Mouse (Mus musculus) embryo, embryonic 10 days (tissue): ENCODE results near the gene Aak1.
"Not testable (repeated sequence)": the region's sequence is repeated elsewhere in the genome, so short reads cannot be mapped to it uniquely, and the experiment has no call there.

Experiments used
- DNase-seq: peaks from one replicate; pipeline ENCODE4 v3.0.0-alpha.2; 2015; ENCODE audit warnings: low spot score

Aak1 gene

DNA sequence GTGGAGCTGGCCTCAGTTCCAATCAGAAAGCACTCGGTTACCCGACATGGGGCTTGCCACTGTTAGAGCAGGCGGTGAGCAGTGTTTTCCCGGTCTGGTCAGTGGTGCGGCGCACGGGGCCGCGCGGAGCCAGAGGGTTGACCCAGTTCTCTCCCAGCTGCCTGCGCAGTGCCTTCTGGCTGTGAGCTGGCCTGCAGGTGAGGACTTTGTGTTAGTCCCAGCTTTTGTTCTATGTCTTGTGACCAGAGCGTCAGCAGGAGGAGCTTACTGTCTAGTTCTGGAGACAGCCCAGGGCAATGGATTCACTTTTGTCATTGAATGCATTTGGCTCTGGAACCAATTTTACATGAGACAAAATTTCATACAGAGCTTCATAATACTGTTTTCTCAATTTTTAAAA, 172.5 kb downstream of the Aak1 start:
- no peak for DNase-seq

DNA sequence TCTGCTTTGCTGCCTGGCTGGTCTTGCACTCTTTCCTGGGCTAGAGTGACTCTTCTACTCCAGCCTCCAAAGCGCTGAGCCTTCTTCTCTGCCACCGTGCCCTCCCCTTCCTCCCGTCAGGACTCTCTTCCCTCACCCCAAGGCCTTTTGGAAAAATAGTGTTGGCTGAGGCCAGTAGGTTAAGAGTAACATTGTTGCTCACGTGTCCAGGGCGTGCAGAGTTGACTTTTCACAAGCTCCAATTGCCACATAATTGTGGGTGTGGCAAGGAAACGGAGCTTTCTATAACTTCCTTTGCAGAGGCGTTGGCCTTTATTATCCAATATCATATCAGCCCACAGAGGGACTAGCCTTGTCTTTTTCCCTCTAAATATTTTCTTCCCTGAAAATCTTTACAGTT, 177.7 kb downstream of the Aak1 start:
- no peak for DNase-seq

DNA sequence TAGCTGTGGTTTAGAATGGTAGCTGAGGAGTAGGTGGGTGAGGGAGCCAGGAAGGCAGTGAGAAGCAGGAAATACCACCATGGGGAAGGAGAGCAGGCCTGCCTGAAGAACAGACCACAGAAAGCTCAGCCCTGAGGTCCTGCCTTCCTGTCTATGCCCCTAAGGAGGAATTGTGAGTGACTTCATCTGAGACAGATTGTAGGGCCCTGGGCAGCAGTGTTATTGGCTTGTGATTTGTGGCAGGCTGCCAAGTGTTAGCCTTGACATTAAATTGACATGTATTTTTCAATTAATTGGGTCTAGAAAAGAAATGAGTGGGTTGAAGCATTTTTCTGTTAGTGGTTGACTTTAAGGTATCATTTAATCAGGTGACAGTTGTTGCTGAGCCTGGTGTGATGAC, 179.6 kb downstream of the Aak1 start:
- DNase-seq, result no peak

DNA sequence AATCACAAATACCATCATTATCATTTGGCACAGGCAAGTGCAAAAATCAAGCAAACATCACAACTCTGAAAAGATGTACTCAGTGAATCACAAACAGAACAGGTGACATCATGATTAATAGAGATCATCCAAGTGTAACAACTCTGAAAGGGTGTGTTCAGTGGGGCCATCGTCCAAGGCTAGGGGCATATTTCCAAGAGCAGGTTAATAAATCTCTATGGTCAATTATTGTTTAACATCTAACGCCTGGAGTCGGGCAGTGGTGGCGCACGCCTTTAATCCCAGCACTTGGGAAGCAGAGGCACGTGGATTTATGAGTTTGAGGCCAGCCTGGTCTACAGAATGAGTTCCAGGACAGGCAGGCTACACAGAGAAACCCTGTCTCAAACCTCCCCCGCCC, 182.0 kb downstream of the Aak1 start:
- DNase-seq, result not testable (repeated sequence)

DNA sequence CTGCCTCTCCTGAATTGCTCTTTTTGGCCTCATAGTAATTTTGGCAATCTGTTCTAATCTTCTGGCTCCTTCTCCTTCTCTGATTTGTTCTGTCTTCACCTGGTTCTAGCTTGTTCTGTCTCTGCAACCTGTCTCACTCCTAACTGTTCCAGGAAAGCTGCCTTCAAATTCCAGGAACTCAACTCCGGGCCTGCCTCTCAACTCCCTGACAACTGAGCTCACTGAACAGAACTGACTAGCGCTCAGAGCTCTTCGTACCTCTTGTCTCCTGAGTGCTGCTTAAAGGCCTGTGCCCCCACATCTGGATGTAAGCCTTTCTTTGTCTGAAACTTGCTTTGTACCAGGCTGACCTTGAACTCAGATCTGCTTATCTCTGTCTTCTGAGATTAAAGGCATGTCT, 183.1 kb downstream of the Aak1 start:
- DNase-seq, result no peak

DNA sequence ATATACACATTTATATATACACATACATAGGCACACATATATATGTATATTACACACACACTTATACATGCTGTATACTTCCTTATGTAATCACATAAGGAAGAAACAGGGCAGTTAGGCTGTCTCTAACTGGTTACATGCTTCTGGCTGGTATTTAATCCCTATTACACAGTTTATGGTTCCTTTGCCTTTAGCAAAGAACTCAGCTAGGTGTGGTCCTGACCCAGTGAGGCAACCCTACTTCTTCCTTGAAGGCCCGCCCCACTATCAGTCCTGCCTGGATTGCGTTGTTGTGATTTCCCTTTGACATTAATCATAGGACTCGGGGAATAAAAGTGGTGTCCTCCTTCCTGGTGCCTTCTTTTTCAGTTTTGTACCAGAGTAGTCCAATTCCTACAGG, 185.1 kb downstream of the Aak1 start:
- DNase-seq, result no peak

DNA sequence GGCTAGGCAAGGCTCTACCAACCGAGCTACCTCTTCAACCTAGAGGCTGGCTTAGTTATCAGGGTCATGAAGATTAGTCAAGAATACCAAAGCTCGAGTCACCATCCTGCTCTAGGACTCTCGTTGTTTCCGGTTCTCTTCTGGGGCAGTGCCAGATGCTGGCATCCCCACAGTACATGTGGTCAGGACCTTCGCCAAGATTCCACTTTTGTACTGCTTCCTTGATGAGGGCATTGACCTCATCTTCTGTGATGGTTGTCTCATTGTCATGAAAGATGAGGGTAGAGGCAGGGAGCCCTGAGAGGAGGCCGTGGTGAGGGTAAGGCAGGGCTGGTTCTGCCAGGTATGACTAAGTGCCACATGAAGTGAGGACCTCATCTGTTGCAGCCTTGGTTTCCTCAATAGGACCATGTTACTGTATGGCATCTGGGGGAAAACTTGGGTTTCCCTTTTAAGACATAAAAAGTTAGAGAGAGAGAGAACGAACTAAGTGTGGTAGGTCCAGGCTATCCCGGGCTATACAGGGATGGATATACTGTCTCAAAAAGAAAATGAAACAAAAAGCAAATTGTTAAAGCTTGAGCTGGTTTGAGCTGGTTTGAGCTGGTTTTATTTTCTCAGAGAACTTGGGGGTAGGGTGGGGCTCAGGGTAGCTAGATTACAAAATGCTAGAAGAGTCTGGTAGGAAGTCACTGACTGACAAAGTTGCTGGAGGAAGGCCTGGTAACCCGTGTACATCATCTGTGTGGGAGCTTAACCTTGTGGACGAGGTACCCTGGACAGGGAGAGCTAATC, 188.7 kb downstream of the Aak1 start:
- DNase-seq, result no peak

DNA sequence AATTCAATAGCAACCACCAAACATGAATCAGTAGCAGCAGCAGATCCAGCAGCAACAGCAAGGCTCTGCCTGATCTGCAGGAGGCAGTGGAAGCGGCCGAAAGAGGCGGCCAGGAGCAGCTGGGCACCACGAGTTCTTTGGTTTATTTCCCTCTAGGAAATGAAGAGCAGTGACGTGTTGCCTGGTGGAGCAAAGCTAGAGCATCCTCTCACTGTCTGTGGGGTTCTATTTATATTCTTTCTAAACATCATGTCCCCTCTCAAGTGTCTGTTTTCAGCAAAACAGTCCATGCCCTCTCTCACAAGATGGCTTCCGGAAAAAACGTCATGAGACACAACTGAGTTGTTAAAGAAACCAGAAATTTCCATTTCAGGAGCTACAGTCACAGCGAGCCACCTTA, 189.8 kb downstream of the Aak1 start:
- no peak for DNase-seq

DNA sequence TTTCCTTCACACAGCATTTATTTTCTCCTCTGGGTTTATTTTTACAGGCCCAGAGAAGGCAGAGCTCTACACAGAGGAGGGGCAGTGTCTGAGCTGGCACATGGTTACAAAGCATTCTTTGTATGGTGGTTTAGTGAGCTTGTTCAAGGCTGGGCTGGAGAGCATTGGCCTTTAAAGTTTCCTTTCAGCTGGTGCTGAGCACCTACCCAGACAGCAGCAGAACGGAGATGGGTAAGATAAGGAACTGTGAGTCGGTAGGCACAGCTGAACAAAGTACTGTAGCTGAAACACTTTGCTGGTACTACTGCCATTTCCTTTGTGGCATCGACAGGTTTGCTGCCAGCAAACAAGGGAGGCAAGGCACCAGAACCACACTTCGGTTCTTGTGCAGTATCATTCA, 191.7 kb downstream of the Aak1 start:
- DNase-seq, result peak; percentile 12

DNA sequence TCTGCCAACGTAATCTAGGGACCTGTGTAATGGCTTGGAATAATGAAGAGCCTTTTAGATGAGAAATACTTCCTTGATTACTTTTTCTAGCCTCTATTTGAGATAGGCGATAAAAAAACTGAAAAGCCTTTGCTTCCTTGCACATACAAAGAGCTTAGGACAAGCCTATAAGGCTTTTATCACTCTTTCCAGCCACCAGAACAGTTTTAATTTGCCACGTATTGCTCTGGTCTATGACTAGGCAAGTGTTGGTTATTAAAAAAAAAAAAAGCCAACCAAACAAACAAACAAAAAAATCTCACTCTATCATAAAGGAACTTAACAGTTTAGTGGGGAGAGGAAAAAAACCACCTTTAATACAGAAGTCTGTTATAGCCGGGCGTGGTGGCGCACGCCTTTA, 192.1 kb downstream of the Aak1 start:
- no peak for DNase-seq

DNA sequence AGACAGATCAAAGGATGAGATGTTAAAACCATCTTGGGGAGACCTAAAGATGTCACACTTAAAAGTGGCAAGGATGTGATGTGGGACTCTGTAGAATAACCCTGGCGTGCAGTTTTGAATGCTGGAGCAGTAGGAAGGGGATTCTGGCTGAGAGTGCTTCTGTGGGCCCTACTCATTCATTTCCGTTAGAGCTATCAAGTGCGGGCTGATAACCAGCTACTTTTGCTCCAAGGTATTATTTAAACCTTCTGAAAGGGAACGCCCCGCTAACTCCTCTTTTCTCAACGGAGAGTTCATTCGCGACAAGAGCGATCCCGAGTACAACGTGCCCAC, 192.7 kb downstream of the Aak1 start:
- no peak for DNase-seq

DNA sequence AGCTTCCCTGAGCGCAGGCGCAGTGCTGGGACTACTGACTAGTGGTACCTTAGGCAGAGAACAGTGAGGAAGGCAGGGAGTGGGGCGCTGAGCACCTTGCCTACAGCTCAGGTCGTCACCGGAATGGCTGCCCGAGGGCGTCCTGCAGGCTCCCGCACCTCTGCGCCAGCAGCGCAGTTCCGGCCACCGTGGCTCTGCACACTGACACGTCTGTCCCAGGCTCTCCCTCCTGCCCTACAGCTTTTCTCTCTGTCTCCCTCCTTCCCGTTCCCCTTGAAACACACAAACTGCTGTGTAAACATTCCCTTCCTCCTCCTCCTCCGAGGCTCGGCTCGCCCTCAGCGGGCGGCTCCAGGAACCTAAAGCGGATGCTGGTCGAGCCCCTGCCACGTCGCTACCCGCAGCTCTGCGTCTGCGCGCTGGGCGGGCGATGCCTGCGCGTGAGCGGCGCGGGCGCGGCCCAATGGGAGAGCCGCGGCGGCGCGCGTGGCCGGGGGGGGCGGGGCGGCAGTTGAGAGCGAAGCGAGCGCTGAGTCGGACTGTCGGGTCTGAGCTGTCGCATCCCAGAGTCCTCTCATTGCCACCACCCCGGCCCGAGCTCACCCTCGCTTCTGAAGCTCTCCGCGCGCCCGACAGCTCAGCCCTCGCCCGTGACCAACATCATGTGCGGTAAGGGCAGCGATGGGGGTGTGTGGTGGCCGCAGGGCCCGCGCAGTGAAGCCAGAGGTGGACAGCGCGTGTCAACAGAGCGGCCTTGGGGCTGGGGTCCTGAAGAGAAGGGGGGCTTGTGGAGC, 193.2 kb downstream of the Aak1 start, which contains the start of gene Gfpt1:
Gfpt1 (plus strand) TSS at position 510 of the 794 bp plus-strand sequence.
- DNase-seq, result peak; percentile 96

DNA sequence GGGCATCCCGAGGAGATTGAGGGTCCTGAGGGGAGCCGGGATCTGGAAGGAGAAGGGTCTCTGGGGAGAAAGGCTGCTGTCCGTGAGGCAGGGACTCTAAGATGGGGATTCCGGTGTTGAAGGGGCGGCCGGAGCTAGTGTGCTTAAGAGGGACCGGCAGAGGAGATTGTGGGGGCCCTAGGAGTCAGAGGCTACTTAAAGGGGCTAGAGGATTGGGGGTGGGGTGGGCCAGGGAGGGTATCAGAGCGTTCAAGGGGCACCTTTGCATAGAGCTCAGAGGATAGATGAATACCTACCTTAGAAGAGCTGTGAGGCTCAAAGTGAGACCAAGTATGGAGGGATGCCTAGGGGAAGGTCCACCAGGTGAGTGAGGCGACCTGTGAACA, 193.8 kb downstream of the Aak1 start:
- DNase-seq, result no peak

DNA sequence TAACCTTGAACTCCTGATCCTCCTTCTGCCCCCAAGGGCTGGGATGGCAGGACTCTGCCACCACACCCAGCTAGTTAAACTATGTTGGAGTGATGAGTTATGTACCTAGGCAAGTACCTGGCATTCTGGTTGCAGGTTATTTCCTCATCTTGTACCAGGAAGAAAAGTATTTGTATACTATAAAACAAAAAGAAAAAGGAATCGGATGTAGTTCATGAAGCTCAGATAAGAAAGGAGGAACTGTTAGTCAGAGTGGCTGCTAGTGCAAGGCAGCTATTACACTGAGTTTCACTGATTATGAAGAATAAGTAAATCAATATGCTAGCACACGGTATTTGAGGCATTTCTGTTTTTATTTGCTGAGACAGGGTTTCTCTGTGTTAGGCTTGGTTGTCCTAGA, 195.6 kb downstream of the Aak1 start:
- no peak for DNase-seq

DNA sequence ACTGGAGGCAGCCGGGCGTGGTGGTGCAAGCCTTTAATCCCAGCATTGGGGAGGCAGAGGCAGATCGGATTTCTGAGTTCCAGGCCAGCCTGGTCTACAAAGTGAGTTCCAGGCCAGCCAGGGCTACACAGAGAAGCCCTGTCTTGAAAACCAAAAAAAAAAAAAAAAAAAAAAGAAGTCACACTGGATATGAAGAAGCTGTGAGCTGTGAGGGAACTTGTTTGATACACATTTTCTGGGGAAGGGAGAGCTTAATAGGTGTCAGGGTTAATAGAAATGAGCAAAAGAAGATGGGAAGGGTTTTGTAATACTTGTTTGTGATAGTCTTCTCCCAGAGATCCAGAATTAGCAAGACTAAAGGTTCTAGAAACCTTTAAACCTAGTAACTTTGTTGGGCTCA, 196.2 kb downstream of the Aak1 start:
- no peak for DNase-seq

DNA sequence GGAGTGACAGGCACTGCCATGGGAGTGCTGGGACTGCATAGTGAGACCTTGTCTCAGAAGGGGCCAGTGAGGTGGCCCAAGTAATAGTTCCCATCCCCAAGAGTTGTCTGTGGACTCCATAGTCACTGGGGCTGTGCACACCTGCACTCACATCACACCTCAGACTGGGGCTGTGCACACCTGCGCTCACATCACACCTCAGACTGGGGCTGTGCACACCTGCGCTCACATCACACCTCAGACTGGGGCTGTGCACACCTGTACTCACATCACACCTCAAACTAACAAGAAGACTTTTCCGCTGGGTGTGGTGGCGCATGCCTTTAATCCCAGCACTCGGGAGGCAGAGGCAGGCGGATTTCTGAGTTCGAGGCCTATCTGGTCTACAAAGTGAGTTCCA, 199.4 kb downstream of the Aak1 start:
- DNase-seq, result not testable (repeated sequence)

DNA sequence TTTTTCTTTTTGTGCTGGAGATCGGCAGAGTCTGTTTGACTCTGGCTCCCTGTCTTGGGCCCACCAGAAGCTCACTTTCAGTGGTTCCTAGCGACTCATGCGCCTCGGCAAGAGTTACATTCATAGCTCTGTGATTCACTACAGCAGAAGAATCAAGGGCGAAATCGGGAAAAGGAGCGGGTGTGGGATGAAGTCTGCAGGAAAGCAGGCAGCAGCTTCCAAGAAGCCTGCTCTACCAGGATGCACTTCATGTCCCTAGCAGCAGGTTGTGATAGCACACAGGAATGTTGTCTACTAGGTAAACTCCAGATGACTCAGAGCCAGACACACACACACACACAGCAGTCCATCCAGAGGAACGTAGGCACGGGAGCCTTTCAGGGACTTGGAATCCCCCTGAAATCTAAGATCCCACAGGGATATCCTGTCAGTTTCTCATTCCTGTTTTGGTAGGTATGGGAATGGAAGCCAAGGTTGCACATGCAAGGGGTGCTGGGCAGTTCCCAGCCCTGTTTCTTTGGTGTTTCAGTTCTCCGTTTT, 202.6 kb downstream of the Aak1 start:
- no peak for DNase-seq
